Mouse (Mus musculus) kidney, adult 8-10 months (tissue): ENCODE measurements around the gene Exoc4.

Experiments
- DNase-seq, 2 experiments: peaks; one replicate each; pipeline ENCODE4 v3.0.0; 2022

The Exoc4 gene

DNA sequence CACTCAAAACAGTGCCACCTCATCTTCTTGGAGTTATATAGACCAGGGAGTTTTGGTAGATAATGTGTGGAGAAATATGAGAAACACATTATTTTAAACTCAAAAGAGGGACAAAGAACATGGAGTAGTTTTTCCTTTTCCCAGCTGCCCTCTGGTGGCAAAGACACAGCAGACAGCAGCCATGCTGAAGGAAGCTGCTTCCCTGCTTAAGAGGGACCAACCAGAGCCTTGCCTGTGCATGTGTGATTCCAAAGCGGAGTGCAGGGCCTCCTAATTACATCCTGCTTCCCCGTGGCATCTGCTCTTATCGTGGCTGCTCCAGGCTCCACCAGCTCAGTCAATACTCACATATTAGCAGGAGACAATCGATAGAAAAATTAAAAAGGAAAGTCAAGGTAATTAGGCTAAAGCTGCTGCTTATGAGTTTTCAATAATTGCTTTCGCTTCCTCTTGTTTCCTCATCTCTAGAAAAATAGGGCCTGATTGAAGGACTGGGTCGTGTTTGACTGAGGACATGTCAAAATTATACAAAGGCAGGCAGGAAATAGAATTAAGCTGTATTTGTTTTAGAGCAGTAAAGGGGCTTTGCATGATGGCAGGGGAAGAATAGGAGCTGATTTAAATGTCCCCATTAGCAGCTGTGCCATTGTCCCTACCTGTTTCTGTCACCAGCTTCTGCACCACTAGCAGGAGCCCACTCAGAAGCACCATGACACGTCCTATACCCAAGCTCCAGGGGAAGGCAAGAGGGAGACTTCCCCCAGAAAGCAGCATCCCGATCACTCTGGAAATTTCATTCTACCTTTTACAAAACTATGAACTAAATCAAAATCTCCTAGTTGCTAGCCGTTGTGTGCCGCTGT lies 433.1 kb downstream of the Exoc4 start:
- peak in 1 of 2 experiments; percentile 13 for DNase-seq

- DNase-seq = no peak
These were observed 434.6 kb downstream of the Exoc4 start for GRCm38 (mm10) chr6:33683533-33683932.

DNA sequence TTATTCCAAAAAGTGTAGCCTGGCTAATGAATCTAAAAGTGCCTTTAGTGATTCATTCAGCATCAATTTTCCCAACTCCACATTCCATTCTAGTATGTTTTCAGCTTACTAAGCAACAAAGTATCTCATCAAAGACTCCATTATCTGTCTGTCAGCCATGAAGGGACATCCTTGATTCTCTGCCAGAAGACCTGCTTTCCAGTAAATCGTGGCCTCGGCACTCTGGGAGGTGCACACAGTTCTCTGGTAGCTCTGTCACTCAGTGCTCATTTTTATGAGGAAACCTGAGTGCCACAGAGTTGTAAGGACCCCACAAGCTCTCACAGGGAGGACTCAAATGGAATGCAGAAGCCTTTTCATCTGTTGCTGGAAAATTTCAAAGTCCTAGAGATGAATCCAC lies 436.4 kb downstream of the Exoc4 start:
- DNase-seq = no peak

GRCm38 (mm10) chr6:33690601-33691000 lies 441.7 kb downstream of the Exoc4 start:
- DNase-seq = no peak

DNA sequence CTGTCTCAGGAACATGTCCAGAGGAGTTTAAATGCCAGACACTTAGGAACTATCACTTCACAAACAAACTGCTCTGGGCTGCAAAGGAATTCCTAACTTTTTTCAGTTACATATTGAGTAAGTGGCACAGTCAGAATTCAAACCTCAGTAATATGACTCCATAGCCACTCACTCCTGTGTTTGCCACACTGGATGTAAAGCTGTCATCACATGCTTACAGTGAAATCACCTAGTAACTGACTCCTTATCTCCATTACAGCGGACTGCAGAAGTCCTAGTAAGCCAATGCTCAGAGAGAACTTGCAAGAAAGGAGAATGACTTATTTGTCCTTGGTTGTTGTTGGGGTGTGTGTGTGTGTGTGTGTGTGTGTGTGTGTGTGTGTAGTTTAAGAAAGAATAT lies 448.1 kb downstream of the Exoc4 start:
- DNase-seq = no peak

GRCm38 (mm10) chr6:33708907-33709306 lies 460.0 kb downstream of the Exoc4 start:
- no peak for DNase-seq

GRCm38 (mm10) chr6:33709340-33709739 lies 460.5 kb downstream of the Exoc4 start:
- DNase-seq = no peak

DNA sequence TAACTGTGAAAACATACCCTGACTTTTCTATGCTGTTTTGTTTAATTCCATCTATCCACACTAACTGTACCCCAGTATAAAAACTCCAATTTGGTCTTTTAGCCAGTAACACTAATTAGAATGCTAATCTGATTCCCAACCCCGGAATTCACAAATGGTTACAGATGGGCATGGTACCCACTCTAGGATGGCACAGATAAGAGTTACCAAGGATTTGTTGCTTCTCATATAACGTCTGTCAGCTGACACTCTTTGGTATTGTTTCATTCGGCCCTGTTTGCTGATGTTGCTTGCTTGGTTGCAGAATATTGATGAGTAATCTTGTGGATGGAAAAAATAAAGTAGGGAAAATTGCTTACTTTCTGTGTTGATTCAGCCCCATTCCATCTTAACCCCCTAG lies 462.9 kb downstream of the Exoc4 start:
- DNase-seq = no peak

- no peak for DNase-seq
These were observed 463.7 kb downstream of the Exoc4 start for GRCm38 (mm10) chr6:33712540-33713118.

GRCm38 (mm10) chr6:33716254-33716965 lies 467.5 kb downstream of the Exoc4 start:
- DNase-seq = no peak

GRCm38 (mm10) chr6:33721166-33721565 lies 472.3 kb downstream of the Exoc4 start:
- no peak for DNase-seq

DNA sequence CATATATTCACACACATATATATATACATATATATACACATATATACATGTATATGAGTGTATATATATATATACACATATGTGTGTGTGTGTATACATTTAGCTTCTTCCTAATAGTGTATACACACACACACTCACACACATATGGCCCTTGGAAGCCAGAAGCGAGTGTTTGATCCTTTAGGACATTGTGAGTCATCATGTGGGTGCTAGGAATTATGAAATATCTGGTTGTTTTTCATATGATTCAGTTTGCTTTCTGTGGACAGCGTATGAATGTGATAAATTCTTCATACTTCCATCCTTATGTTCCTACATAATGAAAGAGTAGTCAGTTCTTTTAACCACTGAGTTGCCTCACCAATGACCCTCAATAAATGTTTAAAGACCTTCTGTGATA lies 473.9 kb downstream of the Exoc4 start:
- no peak for DNase-seq

- no peak for DNase-seq
These were observed 475.7 kb downstream of the Exoc4 start for GRCm38 (mm10) chr6:33724596-33724995.

DNA sequence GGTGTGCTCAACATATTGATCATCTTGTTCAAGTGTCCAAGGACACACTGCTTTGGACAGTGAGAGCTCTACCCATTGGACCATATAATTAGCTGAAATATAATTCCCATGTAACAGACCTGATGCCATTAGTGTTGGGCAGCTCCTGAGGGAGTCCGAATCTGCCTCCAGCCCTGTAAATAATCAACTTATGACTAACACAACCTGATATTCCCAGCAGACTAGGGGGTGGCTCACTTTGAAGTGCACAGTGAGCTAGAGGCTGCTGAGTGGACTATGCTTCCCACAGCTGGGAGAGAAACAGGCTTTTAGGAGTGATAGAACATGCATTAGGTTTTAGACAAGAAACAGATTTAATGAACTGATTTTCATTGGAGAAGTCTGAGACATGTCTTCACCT lies 478.4 kb downstream of the Exoc4 start:
- DNase-seq = peak; percentile 4 to 20

DNA sequence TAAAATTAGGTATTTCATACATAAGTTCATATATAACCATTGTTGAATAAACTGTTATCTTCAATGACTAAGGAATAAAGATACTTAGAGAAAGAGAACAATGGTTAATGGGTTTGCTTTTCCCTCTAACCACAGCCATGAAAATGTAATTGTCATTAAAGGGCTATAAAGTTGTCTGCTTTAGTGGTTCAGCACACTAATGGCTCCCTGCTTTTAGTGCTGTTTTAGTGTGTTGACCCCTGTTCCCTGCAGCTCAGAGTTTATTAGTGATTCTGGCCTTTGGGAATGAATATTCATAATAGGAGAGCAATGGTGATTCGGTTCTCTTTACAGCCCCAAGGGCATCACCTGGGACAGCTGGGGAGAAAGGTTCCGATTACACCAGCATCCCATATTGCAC lies 483.3 kb downstream of the Exoc4 start:
- DNase-seq = no peak

GRCm38 (mm10) chr6:33733602-33734001 lies 484.7 kb downstream of the Exoc4 start:
- DNase-seq = no peak

- no peak for DNase-seq
These were observed 485.1 kb downstream of the Exoc4 start for GRCm38 (mm10) chr6:33734032-33734431.

DNA sequence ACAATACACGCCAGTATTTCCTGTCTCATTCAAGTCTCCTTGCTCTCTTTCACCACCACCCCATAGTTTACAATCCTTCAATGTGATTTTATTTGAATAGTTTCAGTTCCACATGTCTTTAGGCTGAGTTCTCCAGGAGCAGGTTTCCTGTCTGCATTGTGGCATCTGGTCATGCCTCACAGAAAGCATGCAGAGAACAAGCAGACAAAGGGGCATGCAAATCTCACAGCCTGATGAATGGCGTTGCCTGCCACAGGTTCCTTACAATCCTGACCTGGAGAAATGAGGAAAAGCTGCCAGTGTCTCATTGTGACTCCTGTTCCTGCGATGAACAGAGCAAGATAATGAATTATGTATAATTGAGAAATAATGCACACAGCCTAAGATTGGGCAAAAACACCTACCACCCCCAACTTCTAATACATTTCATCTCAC lies 490.0 kb downstream of the Exoc4 start:
- no peak for DNase-seq

DNA sequence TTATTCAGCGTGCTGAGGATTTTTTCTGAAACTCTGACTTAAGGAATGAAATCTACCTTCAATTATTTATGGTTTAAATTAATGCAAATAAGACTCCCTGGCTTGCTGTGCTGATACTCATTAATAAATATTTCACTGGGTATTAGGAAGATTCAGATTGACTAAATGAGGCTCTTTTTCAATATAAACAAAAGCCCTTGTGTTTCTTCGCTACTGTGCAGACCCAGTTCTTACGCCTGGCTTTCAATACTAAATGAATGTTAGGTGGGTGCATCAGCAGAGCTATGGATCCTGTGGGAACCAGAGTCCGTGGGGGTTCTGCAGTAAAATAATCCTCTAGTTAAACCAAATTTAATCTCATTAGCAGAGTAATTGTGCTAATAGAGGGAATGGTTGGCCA lies 490.4 kb downstream of the Exoc4 start:
- DNase-seq = no peak

DNA sequence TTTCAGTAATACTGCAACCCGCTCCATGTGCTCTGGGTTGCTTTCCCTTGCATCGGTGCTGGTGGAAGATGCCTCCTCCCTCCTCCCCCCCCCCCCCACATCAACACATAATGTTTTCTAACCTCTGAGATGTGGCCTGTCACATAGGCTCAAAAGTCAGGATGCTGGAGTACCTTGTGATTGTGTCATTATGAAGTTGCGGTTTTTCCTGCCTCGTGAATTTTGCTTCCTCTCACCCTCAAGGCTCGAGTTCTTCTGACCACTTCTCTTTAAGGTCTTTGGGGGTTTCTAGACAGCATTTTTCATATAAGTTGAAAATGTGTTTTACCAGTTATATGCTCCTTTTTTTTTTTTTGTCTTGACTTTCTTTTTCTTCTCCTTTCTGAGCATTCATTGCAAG lies 507.1 kb downstream of the Exoc4 start:
- no peak for DNase-seq

DNA sequence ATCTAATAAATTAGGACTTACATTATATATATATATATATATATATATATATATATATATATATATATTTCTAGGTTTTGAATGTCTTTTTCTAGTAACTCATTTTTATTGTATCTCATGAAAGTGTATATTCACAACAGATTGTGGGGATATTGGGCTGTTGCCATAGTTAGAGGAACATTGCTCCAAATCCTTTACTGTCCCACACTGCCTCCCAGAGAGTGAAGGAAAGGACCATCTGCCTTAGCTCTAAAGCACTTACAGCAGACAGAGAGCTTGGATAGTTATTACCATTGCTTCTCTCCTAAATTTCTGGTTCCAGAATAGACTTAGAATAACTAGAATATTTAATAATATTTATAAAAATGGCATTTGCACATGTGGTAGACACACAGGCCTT lies 512.7 kb downstream of the Exoc4 start:
- DNase-seq = no peak

- DNase-seq = no peak
These were observed 514.4 kb downstream of the Exoc4 start for GRCm38 (mm10) chr6:33763245-33763644.

DNA sequence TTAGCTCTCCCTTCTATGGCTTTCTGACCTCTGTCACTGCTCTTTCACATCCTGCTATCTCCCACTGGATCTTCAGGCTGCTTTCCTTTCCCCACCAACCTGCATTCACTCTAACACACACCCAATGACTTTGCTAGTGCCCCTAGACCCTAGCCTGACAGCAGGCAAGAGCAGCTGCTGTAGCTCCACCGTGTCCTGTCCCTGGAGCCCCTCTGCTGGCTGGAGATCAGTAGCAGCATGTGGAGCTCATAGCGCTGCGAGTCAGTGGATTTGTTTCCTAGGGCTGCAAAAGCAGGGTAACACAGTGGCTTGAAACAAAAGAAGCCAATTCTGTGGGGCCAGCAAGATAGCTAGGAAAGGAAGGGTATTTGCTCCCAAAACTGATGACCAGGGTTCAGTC lies 515.1 kb downstream of the Exoc4 start:
- no peak for DNase-seq

- DNase-seq = no peak
These were observed 520.4 kb downstream of the Exoc4 start for GRCm38 (mm10) chr6:33769251-33769650.
